Mouse (Mus musculus): ENCODE results near the gene Foxp3.

The Foxp3 gene

DNA sequence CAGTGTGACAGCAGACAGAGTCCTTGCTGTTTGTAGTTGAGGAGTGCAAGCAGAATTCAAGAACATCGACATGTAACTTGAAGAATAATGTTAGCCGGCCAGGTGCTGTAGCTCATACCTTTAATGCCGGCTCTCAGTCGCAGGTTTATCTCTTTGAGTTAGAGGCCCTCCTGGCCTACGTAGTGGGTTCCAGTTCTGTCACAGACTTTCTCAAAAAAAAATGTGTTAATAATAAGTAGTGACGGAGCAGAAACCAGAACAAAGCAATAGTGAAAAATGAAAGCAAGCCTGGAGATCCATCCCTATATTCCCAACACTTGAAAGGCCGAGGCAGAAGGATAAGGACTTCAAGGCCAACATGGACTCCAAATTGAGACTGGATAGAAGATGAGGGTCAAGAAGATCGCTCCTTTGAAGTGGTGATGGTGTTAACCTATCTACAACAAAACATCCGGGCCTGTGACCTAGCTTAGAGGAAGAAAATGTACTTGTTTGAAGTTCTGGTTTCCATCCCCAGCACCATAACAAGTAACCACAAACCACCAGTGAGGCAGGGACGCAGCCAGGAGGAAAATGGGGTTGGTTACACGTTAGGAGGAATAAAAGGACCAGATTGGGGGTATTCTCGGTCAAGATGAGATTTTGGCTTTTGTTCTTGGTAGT lies 44.6 kb downstream of the Foxp3 start:
- DNase-seq, result no peak

DNA sequence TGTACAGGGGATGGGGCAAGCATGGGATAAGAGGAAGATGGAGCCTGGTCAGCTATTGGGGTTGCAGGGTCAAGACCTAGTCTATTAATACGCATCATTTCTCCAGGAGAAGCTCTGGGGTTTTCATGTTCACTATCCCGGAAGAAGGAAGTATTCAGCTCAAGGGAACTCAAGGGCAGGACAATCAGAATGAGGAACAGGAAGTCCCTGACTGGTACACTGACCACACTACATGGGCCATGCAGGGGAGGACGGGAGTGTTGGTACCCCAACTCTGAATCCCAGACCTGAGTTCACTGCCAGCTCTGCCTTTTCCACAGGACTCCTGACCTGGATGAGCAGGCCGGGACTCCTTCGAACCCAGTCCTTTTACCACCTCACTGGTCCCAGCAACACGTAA lies 59.1 kb downstream of the Foxp3 start:
- no peak for DNase-seq

DNA sequence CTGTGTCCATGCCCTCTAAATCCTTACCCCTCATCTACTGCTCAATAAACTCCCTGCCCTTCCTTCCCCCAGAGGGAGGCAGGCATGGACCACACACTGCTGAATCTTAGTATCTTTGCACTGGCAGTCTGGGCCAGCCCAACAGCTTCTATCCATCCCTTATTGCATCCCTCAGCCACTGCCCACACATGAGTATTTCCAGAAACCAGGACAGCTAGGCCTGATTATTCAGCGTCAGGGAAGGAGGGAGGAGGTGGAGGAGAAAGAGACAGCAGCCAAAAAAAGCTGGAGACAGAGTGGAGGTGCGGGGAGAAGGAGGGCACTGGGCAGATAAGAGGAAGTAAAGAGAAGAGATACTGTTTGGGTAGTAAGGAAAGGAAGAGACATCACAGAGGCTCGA lies 61.7 kb downstream of the Foxp3 start:
- DNase-seq, result no peak

DNA sequence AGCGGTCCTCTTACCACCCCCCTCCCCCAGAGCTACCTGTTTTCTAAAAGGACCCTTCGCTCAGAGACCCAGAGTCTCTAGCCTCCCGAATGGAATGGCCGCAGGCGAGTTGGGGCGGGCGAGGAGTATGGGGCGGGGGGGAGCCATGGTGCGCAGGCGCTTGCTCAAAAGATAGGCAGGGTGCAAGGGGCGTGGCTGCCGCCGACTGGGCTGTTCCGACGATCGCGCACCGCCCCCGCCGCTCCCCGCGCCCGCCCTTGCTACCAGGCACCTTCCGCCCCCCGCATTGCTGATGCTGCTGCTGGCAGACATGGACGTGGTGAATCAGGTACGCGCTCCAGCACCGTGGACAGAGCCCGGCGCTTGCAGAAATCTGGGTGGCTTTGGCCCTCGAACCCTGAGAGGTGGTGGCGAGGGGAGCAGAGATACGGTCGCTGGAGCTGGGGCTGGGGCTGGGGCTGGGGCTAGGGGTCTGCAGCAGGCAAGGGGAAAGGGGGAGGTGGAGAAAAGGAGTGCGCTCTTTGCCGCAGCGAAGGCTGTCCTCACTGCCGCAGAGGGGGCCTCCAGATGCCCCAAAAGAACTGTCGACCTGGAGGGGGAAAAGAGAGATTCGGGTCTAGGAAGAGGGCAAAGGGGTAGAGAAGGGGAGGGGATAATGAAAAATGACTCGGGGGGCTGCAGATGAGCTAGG lies 65.1 kb downstream of the Foxp3 start, which contains the start of gene Syp:
Gene Syp, plus strand, starts transcription at position 71 of the 691 bp plus-strand sequence.
- DNase-seq, result peak; percentile 85

DNA sequence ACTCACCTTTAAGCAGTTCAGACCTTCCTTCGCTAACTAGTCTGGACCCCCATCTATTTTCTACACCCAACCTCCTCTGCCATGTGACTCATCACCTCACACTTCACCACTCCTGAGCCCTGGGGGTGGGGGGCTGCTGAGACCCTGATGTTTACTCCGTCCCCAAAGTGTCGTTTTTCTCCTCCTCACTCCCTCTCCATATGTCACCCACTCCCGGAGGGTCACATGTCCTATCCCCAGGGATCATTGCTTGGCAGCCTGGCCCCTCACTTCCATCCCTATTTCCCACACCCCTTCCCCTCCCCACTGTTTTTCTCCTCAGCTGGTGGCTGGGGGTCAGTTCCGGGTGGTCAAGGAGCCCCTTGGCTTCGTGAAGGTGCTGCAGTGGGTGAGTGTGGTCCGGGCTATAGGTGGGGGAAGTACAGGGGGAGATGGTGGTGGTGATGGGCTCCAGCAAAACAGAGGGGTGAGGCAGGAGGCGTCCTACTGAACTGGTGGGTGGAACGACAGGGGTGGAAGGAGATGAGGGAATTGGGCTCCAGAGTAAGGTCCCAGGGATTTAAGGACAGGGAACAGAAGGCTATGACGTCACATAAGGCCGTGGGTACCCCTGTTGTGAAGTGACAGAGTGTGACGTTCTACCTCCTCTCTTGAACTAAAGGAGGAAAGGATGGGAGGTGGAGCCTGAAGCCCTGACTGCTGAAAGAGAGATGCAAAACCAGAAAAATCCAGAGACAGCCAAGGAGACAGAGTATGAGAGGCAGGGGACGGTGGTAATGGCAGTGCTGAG lies 66.3 kb downstream of the Foxp3 start:
- DNase-seq, result no peak

DNA sequence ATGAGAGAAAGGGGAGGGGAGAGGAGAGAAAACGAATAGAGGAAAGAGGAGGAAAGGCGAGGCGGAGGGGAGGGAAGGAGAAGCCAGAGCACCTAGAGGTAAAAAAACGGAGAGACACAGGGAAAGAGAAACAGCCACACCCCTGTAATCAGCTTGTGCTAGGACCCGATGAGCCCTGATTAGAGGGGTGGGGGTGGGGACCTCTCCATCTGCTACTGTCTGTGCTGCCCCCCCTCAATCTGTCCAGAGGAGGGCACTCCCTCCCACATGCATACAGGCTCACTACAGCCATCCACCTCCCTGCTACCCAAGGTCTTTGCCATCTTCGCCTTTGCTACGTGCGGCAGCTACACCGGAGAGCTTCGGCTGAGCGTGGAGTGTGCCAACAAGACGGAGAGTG lies 67.3 kb downstream of the Foxp3 start:
- no peak for DNase-seq

All from kidney, postnatal 10 days (tissue).